ENCODE assay signal across 25 mouse cellular contexts in the genomic region with DNA sequence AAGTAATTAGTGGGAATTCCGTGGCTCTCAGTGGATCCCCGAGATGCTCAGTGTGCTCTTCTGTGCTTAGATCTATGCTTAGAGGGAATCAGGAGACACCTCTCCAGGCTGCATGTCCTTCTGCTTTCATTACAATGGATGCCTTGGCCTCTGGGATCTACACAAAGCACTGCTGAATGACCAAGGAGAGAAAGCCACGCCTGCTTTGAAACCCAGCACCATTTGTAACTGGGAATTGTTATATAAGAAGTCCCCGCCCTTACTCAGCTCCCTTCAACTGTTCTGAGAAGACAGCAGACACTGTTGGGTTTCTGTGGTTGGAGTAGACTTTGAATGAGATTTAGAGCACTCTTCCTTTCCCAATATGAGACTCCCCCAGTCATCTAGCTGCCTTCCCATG.
DNase-seq lines count a peak whose midpoint lies in the region; ATAC-seq and TF ChIP-seq lines count a peak whose summit lies in the region.
"Had no signal": no experiment of that assay in that cellular context is flagged by ENCODE, and none has a peak within 500 bp of the region (broad histone marks: within the 10 kb centered on the region; RNA-seq: fewer than 3 reads in every experiment).

No protein-coding gene starts in this region.

- DNase-seq in hindbrain, embryonic 14.5 days (ENCODE audit: low spot score), result no peak
- DNase-seq in hindbrain, postnatal 0 days (ENCODE audit: low spot score), result no peak
- peak; percentile 31 for DNase-seq in kidney, postnatal 0 days (ENCODE audit: low spot score)
- no peak for DNase-seq in kidney, adult 18-20 months
- peak; percentile 13 for DNase-seq in 416B (ENCODE audit: low read depth)
- DNase-seq in brain, adult 2 months (ENCODE audit: low read depth, low spot score), result peak; percentile 18
- no peak for DNase-seq in lung, adult 2 months
- DNase-seq: adrenal gland, postnatal 14 days; B cell, adult 2 months; cerebellum, adult 8-10 months; gastrocnemius, postnatal 10 days; kidney, postnatal 14 days; layer of hippocampus, postnatal 36 days; right cerebral cortex, postnatal 14 days; thymus, postnatal 14 days had no signal

- H3K9me3 ChIP-seq in hindbrain, embryonic 14.5 days (ENCODE audit: control insufficient read depth, low read length), result no peaks in the 10 kb centered on the region
- H3K9me3 ChIP-seq in hindbrain, postnatal 0 days (ENCODE audit: low read length), result no peaks in the 10 kb centered on the region
- no peaks in the 10 kb centered on the region for H3K9me3 ChIP-seq in kidney, postnatal 0 days (replicated peaks; ENCODE audit: low read length)
- H3K9me3 ChIP-seq: forebrain, embryonic 13.5 days; heart, embryonic 12.5 days; hindbrain, embryonic 10.5 days; limb, embryonic 13.5 days; lung, embryonic 15.5 days; megakaryocyte, embryonic 14.5 days had no signal

- WGBS in hindbrain, embryonic 14.5 days, result 55% methylated on average over 4 of the region's 4 CpGs
- 61% methylated on average over 4 of the region's 4 CpGs for WGBS in hindbrain, postnatal 0 days
- 57% methylated on average over 4 of the region's 4 CpGs for WGBS in kidney, postnatal 0 days
- 84% methylated on average over 4 of the region's 4 CpGs for WGBS in lung, adult 2 months

- H3K4me3 ChIP-seq in hindbrain, embryonic 14.5 days (replicated peaks; ENCODE audit: low read length), result no peak overlapping the region
- no peak overlapping the region for H3K4me3 ChIP-seq in hindbrain, postnatal 0 days (ENCODE audit: low read length)
- H3K4me3 ChIP-seq in kidney, postnatal 0 days (replicated peaks; ENCODE audit: low read depth, low read length), result no peak overlapping the region
- H3K4me3 ChIP-seq in lung, adult 2 months (replicated peaks; ENCODE audit: extremely low read depth, low read depth, low read length), result no peak overlapping the region
- H3K4me3 ChIP-seq: forebrain, embryonic 13.5 days; heart, embryonic 12.5 days; hindbrain, embryonic 10.5 days; layer of hippocampus, adult 2 months; limb, embryonic 13.5 days; lung, embryonic 15.5 days; megakaryocyte, embryonic 14.5 days had no signal

- no peak for TF ChIP-seq CTCF in hindbrain, postnatal 0 days (IDR thresholded peaks at IDR 0.05; ENCODE audit: low read depth)
- TF ChIP-seq CTCF in kidney, postnatal 0 days (IDR thresholded peaks at IDR 0.05; ENCODE audit: low read depth), result no peak
- no peak for TF ChIP-seq CTCF in lung, adult 2 months (IDR thresholded peaks at IDR 0.05; ENCODE audit: insufficient read depth, low read length)

- H3K4me2 ChIP-seq in hindbrain, embryonic 14.5 days (replicated peaks), result no peak overlapping the region
- no peak overlapping the region for H3K4me2 ChIP-seq in hindbrain, postnatal 0 days (ENCODE audit: low read depth, low read length)
- no peak overlapping the region for H3K4me2 ChIP-seq in kidney, postnatal 0 days (ENCODE audit: low read length)
- H3K4me2 ChIP-seq: forebrain, embryonic 13.5 days had no signal

- no peak for TF ChIP-seq POLR2A in lung, adult 2 months (IDR thresholded peaks at IDR 0.05; ENCODE audit: borderline replicate concordance, extremely low read depth, low read depth, low read length)

- no peaks in the 10 kb centered on the region for H3K36me3 ChIP-seq in hindbrain, embryonic 14.5 days (replicated peaks; ENCODE audit: control insufficient read depth, insufficient read depth)
- H3K36me3 ChIP-seq in hindbrain, postnatal 0 days (ENCODE audit: insufficient read depth, low read length), result no peaks in the 10 kb centered on the region
- no peaks in the 10 kb centered on the region for H3K36me3 ChIP-seq in kidney, postnatal 0 days (ENCODE audit: insufficient read depth, low read length)
- H3K36me3 ChIP-seq: heart, embryonic 12.5 days; hindbrain, embryonic 10.5 days; limb, embryonic 13.5 days; lung, embryonic 15.5 days had no signal

- H3K27me3 ChIP-seq in hindbrain, embryonic 14.5 days (ENCODE audit: control insufficient read depth, insufficient read depth, low read length), result no peaks in the 10 kb centered on the region
- H3K27me3 ChIP-seq in hindbrain, postnatal 0 days (ENCODE audit: insufficient read depth, low read length), result no peaks in the 10 kb centered on the region
- no peaks in the 10 kb centered on the region for H3K27me3 ChIP-seq in kidney, postnatal 0 days (ENCODE audit: insufficient read depth, low read length)
- H3K27me3 ChIP-seq: CH12.LX; forebrain, embryonic 13.5 days; heart, embryonic 12.5 days had no signal

- H3K9ac ChIP-seq in hindbrain, embryonic 14.5 days, result no peak overlapping the region
- H3K9ac ChIP-seq in hindbrain, postnatal 0 days (replicated peaks; ENCODE audit: low read length), result no peak overlapping the region
- no peak overlapping the region for H3K9ac ChIP-seq in kidney, postnatal 0 days (ENCODE audit: low read depth, low read length)
- H3K9ac ChIP-seq: forebrain, embryonic 13.5 days; heart, embryonic 12.5 days; limb, embryonic 13.5 days; liver, embryonic 14.5 days; lung, embryonic 15.5 days had no signal

- H3K4me1 ChIP-seq in hindbrain, embryonic 14.5 days (replicated peaks; ENCODE audit: control insufficient read depth, insufficient read depth, low read length), result peaks cover 19% of the 10 kb centered on the region
- peaks cover 3% of the 10 kb centered on the region; the same call in 1 of the 2 replicates for H3K4me1 ChIP-seq in hindbrain, postnatal 0 days (ENCODE audit: insufficient read depth, low read length)
- no peaks in the 10 kb centered on the region for H3K4me1 ChIP-seq in kidney, postnatal 0 days (replicated peaks; ENCODE audit: insufficient read depth, low read length)
- H3K4me1 ChIP-seq in lung, adult 2 months (ENCODE audit: control insufficient read depth, insufficient read depth, low read length), result no peaks in the 10 kb centered on the region

- no peak for ATAC-seq in hindbrain, embryonic 14.5 days (ENCODE audit: low FRiP score)
- no peak for ATAC-seq in hindbrain, postnatal 0 days
- ATAC-seq in kidney, postnatal 0 days (replicated peaks; ENCODE audit: low FRiP score, low read depth), result no peak
- ATAC-seq: inflammation-experienced regulatory T-cells, adult 6 months had no signal

- peak overlapping the region; percentile 51; the same call in 1 of the 2 replicates for H3K27ac ChIP-seq in hindbrain, embryonic 14.5 days
- H3K27ac ChIP-seq in hindbrain, postnatal 0 days, result no peak overlapping the region
- H3K27ac ChIP-seq in kidney, postnatal 0 days, result no peak overlapping the region
- H3K27ac ChIP-seq: forebrain, embryonic 13.5 days; hindbrain, embryonic 10.5 days; limb, embryonic 13.5 days; liver, embryonic 14.5 days; lung, embryonic 15.5 days had no signal

Comparison
In these comparisons a context has a peak if more than half of its experiments do, and no peak if none do; other contexts are left out.
1. DNase-seq: peak in kidney, postnatal 0 days (single experiment), 416B (single experiment) and brain, adult 2 months (single experiment); none in hindbrain, embryonic 14.5 days (single experiment), hindbrain, postnatal 0 days (single experiment), kidney, adult 18-20 months (single experiment) and lung, adult 2 months (single experiment).